Mouse (Mus musculus) T-helper 1 cell (primary cell): ENCODE data around the gene Ilk.

Source experiments
- in situ Hi-C: fragments of 300-600 bp; cut with MboI, MseI; formaldehyde crosslinking; loops from one replicate; pipeline ENCODE4 v1.15.1; 2025; ENCODE audit warnings: high pct_unique_total_duplicates

The Ilk gene

DNA sequence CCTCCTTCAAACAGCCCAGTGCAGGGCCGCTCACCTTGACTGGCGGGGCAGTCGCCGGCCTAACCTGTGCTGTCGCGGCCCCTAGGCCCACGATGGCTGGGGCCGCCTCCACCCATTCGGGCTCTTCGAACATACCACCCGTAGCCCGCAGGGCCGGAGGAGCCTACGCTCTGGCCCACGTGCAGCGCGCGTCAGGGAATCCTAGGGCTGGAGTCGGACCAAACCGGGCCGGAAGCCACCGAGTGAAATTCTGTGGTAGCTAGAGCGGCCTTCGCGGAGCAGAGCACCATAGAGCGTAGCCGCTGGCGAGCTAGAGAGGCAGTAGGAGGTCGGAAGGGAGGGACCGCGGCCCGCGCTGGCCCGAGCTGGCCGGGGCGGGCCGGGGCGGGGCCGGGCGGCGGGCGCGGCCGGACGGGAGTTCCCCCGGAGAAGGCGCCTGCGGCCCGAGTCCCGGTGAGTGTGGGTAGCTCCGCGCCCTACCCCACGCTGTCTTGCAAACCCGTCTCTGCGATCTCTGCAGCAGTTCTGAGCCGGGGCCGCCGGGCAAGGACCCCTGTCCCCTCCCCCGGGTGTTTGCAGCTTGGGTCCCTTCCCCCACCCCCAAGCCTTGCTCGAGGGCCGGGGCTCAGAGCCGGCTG lies at the start of gene Ilk:
Gene Ilk, plus strand, starts transcription at position 329 of the 638 bp plus-strand sequence.
- in situ Hi-C loops, result loop anchor here (5.0 kb wide), 2 partner anchors 76 to 99 kb away; partner anchors contain the start of gene Mrpl17

DNA sequence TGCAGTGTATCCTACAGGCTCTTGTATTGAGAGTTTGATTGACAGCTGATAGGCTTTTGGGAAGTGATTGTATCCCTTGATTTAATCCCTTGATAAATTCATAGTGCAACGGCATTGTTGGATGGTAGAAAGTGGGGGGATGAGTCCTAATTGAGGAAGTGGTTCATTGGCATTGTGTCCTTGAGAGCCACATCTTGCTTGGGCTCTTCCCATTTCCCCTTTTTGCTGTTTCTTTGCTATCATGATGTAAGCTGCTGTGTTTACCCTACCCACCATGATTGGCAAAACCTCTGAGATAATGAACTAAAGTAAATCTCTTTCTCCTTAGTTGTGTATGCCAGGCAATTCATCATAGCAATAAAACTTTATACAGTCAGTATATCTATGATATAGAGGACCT lies 45.5 kb upstream of the Ilk start:
- in situ Hi-C loops, result no loop called here

DNA sequence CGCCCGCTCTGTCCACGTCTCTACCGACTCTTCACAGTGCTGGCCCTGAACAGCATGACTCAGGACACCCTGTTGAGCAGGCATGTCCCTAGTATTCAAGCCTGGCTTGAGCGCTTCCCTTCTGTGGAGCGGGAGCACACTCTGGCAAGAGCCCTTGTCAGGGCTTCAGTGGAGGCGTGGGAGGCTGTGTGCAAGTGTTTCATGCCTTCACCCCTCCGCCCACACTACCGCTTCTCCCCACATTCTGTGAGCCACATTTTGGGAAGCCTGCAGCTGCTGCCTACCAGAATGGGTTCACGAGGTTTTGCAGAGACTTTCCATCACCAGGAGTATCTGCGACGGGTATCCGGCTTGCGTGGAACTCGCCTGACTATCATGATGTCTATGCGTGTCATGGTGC lies 33.2 kb upstream of the Ilk start:
- in situ Hi-C loops, result no loop called here

DNA sequence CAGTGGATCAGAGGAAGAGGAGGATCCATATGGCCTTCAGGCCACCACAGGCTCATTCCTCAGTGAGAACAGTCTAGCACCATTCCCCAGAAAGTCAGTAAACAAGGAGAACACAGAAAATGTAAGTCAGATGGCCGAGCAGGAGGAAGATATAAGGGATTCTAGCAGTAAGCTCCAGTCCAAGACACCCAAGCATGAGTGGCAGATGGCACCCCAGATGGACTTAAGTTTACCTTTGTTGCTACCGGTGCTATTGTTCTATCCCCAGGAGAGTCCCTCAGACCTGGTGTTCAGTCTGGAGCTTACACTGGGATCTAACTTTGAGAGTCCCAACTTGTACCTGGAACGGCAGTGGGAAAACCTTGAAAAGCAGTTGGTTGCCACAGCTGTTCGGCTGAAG lies 32.6 kb upstream of the Ilk start:
- in situ Hi-C loops, result no loop called here

DNA sequence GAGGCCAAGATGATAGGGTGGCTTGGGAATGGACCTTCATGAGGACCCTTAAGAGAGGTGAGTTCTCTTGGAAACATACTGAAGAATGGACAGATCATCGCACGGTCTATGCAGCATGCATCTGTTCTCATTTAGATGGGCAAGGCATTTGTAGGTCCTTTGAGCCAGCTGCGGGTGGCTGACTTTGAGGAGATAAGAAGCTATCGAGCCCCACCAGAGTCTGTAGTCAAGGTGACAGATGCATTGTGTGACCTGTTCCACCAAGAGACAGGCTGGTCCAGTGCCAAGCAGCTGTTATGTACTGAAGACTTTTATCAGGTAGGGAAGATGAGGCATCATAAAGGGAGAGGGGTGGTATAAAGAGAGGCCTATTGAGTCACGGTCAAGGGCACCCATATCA lies 27.7 kb upstream of the Ilk start:
- in situ Hi-C loops, result no loop called here

DNA sequence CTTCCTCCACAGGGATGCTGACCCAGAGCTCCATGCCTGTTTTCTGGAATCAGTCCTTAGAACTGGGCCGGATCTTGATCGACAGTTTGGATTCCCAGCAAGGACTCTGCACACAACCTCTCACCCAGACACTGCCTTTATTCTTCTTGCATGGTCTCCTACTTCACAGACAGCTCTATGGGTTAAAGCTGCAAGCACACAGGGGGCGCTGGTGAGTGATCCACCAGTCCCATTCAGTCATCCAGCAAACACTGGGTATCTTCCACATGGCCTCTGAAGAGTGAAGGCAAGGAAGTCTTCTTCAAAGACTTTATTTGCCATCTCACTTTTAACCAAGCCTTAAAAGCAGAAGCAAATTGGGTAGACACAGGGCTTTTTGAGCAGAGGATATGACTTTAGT lies 21.0 kb upstream of the Ilk start:
- in situ Hi-C loops, result no loop called here

DNA sequence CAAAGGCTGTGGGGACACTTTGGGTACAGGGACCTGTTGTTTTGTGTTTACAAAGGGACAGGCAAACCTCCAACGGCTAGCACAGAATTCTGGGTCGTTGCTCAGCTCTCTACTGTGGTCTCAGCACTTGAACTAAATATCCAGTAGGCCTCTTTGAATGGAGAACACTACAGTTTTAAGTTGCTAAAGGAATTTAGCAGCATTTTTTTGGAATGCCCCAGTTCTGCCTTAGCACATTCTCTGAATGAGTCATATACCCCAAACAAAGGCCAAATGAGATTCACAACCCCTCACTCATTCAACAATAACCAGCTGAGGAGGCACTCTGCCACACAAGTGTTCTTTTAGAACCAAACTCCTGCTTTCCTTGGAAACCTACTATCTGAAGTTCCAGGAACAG lies 14.5 kb upstream of the Ilk start:
- in situ Hi-C loops, result no loop called here

DNA sequence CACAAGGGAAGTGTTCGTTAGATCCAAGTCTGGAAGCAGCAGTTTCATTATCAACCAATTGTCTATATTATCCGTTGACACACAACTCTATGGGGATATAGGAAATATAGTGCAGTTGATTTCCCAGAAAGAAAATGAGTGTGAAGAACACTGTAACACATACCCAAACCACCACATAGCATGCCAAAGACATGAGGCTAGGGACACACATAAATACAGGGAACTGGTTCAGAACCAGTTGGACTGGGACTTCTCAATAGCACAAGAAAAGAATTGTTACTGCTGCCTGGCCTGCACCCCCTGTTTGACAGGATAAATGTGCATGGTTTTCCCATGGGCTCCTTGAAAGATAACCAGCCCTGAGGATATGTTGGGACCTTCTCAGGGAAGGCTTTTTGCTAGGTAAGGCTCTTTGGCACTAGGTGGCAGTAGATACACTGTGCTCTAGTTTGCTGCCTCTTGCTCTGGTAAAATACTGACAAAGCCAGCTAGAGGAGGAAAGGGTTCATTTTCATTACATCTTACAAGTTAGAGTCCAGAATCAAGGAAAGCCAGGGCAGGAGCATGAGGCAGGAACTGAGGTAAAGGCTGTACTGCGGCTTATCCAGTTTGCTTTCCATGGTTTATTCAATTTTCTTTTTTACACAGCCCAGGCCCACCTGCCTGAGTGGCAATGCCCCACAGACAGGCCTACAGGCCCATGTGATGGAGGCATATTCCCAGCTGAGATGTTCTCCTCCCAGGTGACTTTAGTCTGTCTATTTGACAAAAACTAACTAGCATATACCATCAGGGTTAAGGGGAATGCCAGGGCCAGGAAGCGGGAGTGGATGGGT lies 10.0 kb upstream of the Ilk start:
- in situ Hi-C loops, result no loop called here

DNA sequence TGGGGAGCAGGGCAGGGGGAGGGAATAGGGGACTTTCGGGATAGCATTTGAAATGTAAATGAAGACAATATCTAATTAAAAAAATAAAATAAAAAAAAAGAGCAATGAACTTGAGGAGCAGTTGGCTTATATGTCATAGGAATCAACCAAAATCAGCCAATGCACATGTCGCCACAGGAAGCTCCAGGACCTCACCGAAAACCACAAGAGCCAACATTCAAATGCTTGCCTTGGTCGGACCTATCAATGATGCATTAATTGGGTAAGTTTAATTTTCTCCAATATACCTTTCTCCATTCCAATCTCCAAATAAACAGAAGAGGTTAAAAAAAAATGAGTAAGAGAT lies 9.4 kb upstream of the Ilk start:
- in situ Hi-C loops, result no loop called here

DNA sequence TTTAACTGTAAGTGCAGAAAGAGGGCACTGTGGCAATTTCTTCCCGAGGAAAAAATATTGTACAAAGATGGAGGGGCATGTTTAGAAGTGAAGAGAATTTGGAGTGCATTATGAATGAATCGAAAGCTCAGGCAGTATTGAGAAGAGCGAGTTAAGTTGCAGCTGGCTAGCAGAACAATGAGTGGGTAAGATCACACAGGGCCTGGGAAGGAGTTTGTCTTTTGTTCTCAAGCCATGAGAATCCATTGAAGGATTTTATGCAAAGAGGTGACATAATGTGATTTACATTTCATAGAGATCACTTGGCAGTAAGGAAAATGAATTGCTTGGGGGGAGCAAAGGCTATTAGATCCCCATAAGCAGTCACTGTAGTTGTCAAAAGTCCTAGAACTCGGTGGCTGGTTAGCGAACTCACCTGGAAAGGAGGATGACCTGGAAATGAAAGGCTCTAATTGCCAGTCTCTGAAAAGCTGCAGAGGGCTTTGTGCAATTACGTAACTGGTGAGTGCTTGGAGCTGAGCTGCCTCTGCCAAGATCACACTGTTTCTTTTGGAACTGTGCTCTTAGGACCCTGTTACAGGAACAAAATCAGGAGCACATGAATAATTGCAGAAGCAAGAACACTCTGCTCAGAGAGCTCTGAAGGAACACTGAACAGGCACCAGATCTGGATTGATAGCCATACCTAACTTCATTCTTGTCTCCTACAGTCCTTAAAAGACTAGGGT lies 7.5 kb upstream of the Ilk start:
- in situ Hi-C loops, result no loop called here

DNA sequence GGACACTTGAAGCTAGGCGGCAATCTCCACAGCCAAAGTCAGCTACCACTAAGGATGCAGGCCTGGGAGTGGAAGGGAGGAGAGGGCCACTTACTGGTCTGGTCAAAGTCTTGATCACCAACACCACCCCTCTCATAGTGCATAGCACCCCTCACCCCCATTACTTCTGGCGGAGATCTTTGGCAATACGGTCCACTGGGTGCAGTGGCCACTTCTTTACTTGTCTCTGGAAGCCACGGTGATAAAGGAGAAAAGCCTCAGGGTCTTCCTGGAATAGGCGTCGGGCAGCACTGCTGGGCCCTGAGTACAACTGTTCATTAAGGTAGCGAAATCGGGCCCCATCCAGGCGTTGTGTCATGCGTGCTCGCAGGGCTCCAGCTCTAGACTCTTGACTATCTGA lies 2.6 kb upstream of the Ilk start:
- in situ Hi-C loops, result no loop called here

DNA sequence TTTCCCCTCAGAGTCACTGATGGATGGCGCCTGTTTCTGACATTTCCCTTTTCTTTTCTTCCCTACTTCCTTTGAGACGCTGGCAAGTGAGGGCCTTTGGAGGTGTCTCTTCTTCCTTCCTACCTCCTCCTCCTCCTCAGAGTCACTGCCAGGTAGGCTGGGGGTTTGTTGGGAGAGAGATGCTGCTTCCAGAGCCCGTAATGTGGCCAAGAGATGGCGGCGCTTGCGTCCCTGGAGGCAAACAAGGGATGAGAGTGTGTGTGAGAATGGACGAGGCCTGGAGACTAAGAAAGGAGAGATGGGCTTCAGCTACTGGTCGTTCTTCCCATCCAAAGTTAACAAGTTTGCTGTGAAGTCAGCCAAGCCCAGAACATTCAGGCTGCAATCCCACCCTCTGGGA lies 1.6 kb upstream of the Ilk start:
- in situ Hi-C loops, result loop anchor here (5.0 kb wide), 2 partner anchors 77 to 98 kb away; partner anchors contain the start of gene Mrpl17

DNA sequence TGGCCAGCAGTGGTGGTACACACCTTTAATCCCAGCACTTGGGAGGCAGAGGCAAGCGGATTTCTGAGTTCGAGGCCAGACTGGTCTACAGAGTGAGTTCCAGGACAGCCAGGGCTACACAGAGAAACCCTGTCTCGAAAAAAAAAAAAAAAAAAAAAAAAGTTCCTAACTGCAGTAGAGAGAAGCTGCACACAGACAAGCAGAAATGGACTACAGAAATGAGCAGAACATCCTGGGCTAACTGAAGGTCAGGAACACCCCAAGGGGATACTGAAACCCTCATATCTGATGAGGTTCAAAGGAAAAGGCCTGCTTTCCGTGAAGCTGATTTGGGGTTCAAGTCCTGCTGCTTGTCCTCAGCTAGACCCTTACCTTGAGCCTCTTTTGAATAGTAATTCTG lies 928 bp upstream of the Ilk start:
- in situ Hi-C loops, result loop anchor here (5.0 kb wide), 2 partner anchors 77 to 98 kb away; partner anchors contain the start of gene Mrpl17

DNA sequence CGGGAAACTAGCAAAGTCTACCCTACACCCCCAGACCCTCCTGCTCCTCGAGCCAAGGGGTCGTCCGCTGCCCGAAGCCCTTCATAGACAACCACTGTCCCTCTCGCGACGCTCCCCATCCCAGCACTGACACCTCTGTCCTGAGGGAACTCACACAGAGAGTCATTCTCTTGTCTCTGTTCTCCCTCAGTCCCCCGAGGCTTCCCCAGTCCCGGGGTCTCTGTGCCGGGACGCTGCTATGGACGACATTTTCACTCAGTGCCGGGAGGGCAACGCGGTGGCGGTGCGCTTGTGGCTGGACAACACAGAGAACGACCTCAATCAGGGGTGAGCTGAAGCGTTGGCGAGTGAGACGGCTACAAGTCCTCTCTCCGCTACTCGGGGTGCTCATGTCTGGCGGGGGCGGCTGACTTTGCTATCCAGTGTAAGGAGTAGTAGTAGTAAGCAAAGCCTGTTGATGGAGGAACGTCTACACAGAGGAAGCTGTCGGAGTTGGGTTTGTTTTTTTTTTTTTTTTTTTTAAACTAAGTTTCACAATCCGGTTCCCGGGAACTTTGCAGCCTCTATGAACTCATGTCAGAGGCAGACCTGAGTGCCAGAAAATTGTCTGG lies 624 bp downstream of the Ilk start, which contains the start of gene Rrp8:
Gene Rrp8, minus strand, starts transcription at position 475 of the 611 bp plus-strand sequence.
- in situ Hi-C loops, result loop anchor here (5.0 kb wide), 2 partner anchors 75 to 100 kb away; partner anchors contain the start of gene Mrpl17

DNA sequence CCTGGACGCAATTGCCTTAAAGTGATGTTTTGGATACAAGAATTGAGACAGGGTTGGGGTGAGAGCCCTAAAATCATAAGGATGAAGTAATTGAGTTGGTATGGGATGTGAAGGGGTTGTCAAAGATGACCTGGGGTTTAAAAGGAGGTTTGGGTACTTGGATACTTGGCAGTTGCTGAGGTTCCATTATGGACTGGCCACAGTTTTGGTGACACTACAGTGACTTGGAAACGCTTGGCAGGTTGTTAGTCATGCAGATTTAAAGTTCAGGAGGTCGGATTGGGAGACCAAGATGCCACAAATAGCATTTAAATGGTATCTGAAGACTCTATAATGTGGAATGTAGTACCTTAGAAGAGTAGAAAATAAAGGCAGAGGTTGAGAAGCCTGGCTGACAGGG lies 1.3 kb downstream of the Ilk start:
- in situ Hi-C loops, result loop anchor here (5.0 kb wide), 2 partner anchors 75 to 100 kb away; partner anchors contain the start of gene Mrpl17

DNA sequence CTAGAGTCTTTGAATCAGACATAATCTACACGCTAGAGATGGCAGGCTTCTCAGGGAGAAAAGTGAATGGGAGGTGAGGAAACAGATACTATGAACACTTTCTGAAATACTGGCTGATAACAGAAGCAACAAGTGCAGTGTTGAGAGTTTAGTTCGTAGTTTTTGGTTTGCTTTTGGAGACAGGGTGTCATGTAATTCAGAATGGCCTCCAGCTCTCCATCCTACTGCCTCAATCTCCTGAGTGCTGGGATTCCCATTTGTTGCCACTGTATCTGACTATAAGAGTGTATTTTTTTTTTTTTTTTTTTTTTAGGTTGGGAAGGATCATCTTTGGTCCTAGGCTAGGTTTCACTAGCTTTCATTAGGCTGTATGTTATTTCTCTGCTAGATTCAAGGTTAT lies 1.9 kb downstream of the Ilk start:
- in situ Hi-C loops, result loop anchor here (5.0 kb wide), 2 partner anchors 74 to 101 kb away; partner anchors contain the start of gene Mrpl17

DNA sequence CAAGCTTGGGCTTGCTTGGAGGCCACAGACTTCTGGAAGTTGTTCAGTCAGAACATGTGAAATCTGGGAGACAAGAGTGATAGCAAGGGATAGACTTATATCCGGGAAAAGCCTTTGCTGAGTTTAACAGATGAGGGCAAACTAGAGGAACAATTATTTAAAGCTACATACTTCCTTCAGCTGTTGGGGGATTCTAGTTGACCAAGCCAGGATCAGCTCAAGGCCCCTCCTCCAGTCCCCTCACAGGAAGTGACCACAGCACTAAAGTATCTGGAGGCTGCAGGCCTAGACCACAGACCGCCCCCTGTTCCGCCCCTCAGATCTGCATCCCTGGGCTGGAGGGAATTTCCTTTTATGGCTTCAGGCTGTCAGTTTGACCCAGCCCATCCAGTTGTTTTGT lies 2.6 kb downstream of the Ilk start:
- in situ Hi-C loops, result loop anchor here (5.0 kb wide), 2 partner anchors 73 to 102 kb away; partner anchors contain the start of gene Mrpl17

DNA sequence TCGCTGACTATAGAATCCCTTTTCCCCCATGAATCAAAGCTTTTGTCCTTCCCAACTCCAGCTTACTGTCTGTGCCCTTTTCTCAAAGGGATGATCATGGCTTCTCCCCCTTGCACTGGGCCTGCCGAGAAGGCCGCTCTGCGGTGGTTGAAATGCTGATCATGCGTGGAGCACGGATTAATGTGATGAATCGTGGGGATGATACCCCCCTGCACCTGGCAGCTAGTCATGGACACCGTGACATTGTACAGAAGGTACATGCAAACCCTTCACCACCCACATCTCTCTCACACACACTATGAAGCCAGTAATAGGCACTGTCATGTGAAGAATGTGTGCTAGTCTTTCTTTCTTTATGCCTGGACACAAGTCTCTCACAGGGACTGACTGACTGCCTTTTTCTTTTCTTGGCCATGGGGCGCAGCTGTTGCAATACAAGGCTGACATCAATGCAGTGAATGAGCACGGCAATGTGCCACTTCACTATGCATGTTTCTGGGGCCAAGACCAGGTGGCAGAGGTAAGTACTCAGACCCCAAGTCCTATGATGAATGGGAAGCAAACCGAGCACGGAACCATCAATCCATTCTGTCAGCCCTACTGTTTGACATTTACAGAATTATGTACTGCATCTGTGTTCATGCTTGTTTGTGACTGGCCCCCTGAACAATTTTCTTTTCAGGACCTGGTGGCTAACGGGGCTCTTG lies 3.9 kb downstream of the Ilk start:
- in situ Hi-C loops, result no loop called here

DNA sequence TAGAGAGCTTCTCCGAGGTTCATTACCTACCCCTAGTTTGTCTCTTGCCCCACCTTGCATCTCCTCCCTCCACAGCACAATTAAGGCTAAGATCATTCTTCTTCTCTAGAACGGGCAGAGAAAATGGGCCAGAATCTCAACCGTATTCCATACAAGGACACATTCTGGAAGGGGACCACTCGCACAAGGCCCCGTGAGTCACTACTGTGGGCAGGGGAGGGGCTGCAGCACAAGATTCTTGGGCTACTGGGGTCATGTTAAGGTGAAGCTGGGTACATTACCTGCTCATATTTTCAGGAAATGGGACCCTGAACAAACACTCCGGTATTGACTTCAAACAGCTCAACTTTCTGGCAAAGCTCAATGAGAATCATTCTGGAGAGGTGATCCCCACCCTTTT lies 4.5 kb downstream of the Ilk start:
- in situ Hi-C loops, result no loop called here

DNA sequence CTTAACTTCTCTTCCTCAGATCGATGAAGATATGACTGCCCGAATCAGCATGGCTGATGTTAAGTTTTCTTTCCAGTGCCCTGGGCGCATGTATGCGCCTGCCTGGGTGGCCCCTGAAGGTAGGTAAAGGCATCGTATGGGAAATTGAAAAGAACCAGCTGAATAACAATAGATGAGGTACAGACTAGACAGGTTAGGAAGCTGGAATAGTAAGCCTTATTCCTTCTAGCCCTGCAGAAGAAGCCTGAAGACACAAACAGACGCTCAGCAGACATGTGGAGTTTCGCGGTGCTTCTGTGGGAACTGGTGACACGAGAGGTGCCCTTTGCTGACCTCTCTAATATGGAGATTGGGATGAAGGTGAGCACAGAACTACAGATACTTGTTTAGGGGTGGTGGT lies 5.6 kb downstream of the Ilk start:
- in situ Hi-C loops, result no loop called here
